Mouse (Mus musculus) liver, postnatal 0 days (tissue): ENCODE measurements around the gene Pcgf6. TPM values are rescaled to one million over a fixed set of nuclear protein-coding genes. Genes with fewer than 3 reads are reported as not detected.
A peak's percentile ranks its signal among the peaks of the same experiment; 100 is the strongest.

Source experiments
- ATAC-seq: fragments of 200-750 bp; cut with Nextera tagmentation; 2 replicates; pipeline ENCODE4 v1.8.0; 2017; ENCODE audit warnings: mild to moderate bottlenecking, moderate library complexity
- DNase-seq: peaks from one replicate; pipeline ENCODE4 v3.0.0-alpha.2; 2016
- H3K27ac ChIP-seq: fragments of 300-500 bp; sonication (generic); 2 replicates; pipeline ENCODE4 v1.5.1; 2014; ENCODE audit warnings: antibody characterized with exemption, moderate library complexity, mild to moderate bottlenecking, low read depth
- H3K27me3 ChIP-seq: fragments of 300-500 bp; sonication (generic); 2 replicates; pipeline ENCODE4 v1.6.1; 2014; ENCODE audit warnings: low read length, control low read depth, mixed read lengths; ENCODE audit not compliant: insufficient read depth
- H3K36me3 ChIP-seq: fragments of 300-500 bp; sonication (generic); replicated peaks from 2 replicates; pipeline ENCODE4 v1.6.1; 2014; ENCODE audit warnings: mild to moderate bottlenecking, control low read depth, low read length, moderate library complexity, mixed read lengths; ENCODE audit not compliant: insufficient read depth
- H3K4me1 ChIP-seq: fragments of 300-500 bp; sonication (generic); 2 replicates; pipeline ENCODE4 v1.6.1; 2014; ENCODE audit warnings: antibody characterized with exemption, mild to moderate bottlenecking, control low read depth; ENCODE audit not compliant: insufficient read depth
- H3K4me2 ChIP-seq: fragments of 300-500 bp; sonication (generic); 2 replicates; pipeline ENCODE4 v1.6.1; 2014; ENCODE audit warnings: low read depth, mild to moderate bottlenecking, low read length, moderate library complexity, mixed read lengths
- H3K4me3 ChIP-seq: fragments of 300-500 bp; sonication (generic); 2 replicates; pipeline ENCODE4 v1.5.1; 2014; ENCODE audit warnings: low read depth, low read length
- H3K9ac ChIP-seq: fragments of 300-500 bp; sonication (generic); replicated peaks from 2 replicates; pipeline ENCODE4 v1.6.1; 2014; ENCODE audit warnings: mild to moderate bottlenecking, moderate library complexity
- H3K9me3 ChIP-seq: fragments of 300-500 bp; sonication (generic); 2 replicates; pipeline ENCODE4 v1.6.1; 2016; ENCODE audit warnings: mild to moderate bottlenecking, control low read depth, low read length, mixed read lengths
- CTCF ChIP-seq: sonication (generic); IDR thresholded peaks from 2 replicates; pipeline ENCODE4 v1.5.1; 2016; ENCODE audit warnings: antibody characterized with exemption, low read depth
- EP300 ChIP-seq: IDR thresholded peaks from 2 replicates; pipeline ENCODE4 v1.6.1; 2016; ENCODE audit warnings: antibody characterized with exemption, low read depth, mild to moderate bottlenecking
- WGBS: fragments of 180-500 bp; shearing (Covaris S2); extraction: QIAGEN DNeasy Blood & Tissue Kit; methylation state at CpG from one replicate; pipeline ENCODE4 v1.1.7; 2014; ENCODE audit not compliant: insufficient replicate concordance; 5-methylcytosine and 5-hydroxymethylcytosine counted together
- polyA plus RNA-seq: library from polyadenylated mRNA; unstranded; fragments of >200 nt; fragmentation: Nextera tagmentation; extraction: Ambion mirVana; gene quantifications from 2 replicates; pipeline ENCODE4 v1.2.1, GENCODE M21; 2015

Pcgf6 gene
- polyA plus RNA-seq = 7.7 and 8.0 TPM in 2 replicates

DNA sequence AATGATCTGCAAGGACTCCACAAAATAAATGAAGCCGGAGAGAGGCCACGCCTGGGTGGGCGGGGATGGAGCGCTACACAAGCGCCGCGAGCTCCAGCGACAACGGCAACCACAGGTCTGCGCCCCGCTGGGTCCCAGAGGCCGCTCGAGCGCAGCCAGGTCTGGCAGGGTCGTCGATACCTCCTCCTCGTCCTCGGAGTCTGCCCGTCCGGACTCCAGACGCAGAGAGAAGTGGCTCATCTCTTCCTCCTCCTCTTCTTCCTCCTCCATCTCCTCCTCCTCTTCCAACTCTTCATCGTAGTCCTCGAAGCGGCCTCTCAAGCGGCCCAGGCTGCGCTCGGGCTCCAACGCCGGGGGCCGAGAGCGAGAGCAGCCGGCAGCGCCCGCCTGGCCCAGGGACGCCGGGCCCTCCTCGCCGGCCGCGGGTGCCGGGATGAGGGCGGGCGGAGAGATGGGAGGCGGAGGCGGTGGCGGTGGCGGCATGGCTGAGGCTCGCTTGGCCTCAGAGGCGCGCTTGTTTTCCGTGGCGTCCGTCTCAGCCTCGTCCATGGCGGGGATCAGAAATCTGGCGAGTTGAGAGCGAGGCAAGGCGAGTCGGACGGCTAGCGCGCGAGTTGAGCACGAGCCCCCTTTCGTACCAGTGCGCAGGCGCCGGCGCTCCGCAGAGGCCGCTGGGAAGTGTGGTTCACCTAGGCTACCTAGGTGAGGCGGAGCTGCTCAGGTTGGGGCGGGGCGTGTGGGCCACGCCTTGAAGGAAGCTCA is at the start of gene Pcgf6:
TSS of gene Pcgf6 (minus strand) at position 636 of the 762 bp plus-strand sequence.
- H3K36me3 ChIP-seq = 0 out of 2 replicates have a peak, but pooled peaks cover 7% of the 10 kb centered on the region
- DNase-seq (peak; percentile 85), ATAC-seq (peak; percentile 82)
- H3K4me3 ChIP-seq = peak within 1 kb of the TSS; percentile 84
- peaks cover 15% of the 10 kb centered on the region for H3K4me1 ChIP-seq
- TF ChIP-seq EP300 = no peak
- TF ChIP-seq CTCF = no peak
- H3K27ac ChIP-seq = peak within 1 kb of the TSS; percentile 85
- H3K27me3 ChIP-seq = no peaks in the 10 kb centered on the region
- WGBS = under 1% methylated on average over 63 of the region's 75 CpGs
- H3K9me3 ChIP-seq = no peaks in the 10 kb centered on the region
- H3K4me2 ChIP-seq = peak within 1 kb of the TSS; percentile 97
- H3K9ac ChIP-seq = peak within 1 kb of the TSS; percentile 83

DNA sequence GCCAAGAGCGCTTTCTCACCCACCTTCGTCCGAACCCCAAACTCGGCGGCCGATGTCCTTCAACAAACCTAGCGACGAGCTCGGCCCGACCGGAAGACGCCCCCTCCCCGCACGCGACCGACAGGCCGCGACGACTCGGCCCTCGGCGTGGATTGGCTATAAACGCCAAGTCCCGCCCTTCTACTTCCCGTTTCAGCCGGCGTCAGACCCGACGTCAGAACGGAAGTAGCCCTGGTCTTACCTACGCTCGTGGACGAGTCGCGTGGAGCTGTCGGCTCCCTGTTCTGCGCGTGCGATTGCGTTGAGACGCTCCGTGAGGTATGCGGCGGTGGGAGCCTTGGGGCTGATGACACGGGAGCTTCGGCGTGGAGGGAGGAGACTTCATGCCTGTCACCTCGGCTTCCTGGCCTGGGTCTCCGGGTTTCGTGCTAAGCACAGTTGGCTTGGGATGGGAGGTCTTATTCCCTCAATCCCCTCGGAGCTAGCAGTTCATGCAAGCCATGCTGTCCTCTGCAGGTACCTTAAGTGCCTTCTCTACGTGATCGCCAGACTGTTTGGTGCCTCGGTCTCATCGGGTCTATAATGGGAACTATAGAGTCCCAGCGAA is 39.9 kb upstream of the Pcgf6 start, which contains the start of the genes Usmg5 and Pdcd11:
TSS of gene Usmg5 (minus strand) at position 98 of the 607 bp plus-strand sequence.
TSS of gene Pdcd11 (plus strand) at position 219 of the 607 bp plus-strand sequence.
- peak within 1 kb of the TSS; percentile 95 for H3K4me2 ChIP-seq
- DNase-seq (peak; percentile 96), ATAC-seq (peak; percentile 99)
- no peaks in the 10 kb centered on the region for H3K27me3 ChIP-seq
- peak within 1 kb of the TSS; percentile 92 for H3K27ac ChIP-seq
- H3K36me3 ChIP-seq = peaks cover 22% of the 10 kb centered on the region
- peaks cover 7% of the 10 kb centered on the region; the same call in 1 of the 2 replicates for H3K4me1 ChIP-seq
- under 1% methylated on average over 56 of the region's 56 CpGs for WGBS
- peak within 1 kb of the TSS; percentile 74 for H3K4me3 ChIP-seq
- H3K9ac ChIP-seq = peak within 1 kb of the TSS; percentile 88
- no peaks in the 10 kb centered on the region for H3K9me3 ChIP-seq
- no peak for TF ChIP-seq CTCF
- TF ChIP-seq EP300 = no peak

DNA sequence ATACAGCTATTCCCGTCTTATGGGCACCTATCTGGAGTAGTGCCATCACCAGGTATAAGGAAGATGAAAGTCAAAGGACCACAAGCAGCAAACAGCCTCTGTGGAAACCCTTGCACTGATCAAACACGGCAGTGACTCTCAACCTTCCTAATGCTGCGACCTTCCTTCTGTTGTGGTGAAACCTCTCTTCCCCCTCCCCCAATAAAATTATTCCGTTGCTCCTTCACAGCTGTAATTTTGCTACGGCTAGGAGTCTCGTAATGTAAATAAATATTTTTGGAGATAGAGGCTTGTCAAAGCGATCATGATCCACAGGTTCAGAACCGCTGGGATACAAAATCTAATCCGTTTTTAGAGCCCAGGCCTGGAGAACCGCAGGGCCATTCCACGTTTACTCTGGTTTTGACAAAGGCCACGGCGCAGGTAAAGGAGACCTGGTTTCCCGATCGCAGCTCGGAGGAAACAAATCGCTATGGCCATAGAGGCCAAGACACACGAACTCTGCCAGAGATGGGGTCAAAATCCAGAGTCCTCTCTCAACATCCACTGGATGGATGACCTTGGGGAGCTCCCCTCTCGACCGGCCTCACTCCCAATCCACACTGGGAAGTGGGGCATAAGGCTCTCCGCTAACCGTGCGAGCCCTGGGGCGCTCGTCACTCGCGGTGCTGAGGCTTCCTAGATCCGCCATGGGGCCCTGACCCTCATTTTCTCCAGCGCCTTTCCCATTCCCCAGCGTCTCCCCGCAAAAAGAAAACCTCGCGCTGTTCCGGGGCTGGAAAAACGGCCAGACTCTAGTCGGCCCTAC is 39.2 kb upstream of the Pcgf6 start:
- WGBS = 1% methylated on average over 36 of the region's 36 CpGs
- TF ChIP-seq CTCF = no peak
- no peak for TF ChIP-seq EP300
- no peaks in the 10 kb centered on the region for H3K9me3 ChIP-seq
- H3K4me2 ChIP-seq = peak overlapping the region; percentile 95
- peak overlapping the region; percentile 74 for H3K4me3 ChIP-seq
- H3K27me3 ChIP-seq = no peaks in the 10 kb centered on the region
- peaks cover 19% of the 10 kb centered on the region for H3K36me3 ChIP-seq
- peak overlapping the region; percentile 92 for H3K27ac ChIP-seq
- ATAC-seq (peak; percentile 67), DNase-seq (no peak)
- H3K9ac ChIP-seq = peak overlapping the region; percentile 88
- H3K4me1 ChIP-seq = peaks cover 7% of the 10 kb centered on the region; the same call in 1 of the 2 replicates

DNA sequence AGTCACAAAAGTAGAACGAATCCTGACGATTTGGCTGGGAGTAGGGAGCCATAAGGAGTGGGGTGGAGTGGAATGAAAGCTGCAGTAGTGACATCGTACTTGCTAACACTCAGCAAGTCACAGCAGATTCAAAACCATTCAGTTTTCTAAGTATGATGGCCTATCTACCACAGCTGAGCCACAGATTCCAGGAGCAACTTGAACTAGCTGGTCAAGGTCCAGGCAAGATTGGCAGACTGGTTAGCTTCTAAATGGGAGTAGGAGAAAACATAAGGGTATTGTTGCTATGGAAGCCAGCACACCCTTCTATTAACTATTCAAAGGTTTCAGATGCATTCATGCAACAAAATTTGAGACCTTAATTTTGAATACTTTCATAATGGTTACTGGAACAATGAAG is 37.5 kb upstream of the Pcgf6 start:
- no peak for ATAC-seq
- Histone ChIP-seq H3K4me3 (no peak overlapping the region), H3K36me3 (peaks cover 24% of the 10 kb centered on the region), H3K9me3 (no peaks in the 10 kb centered on the region), H3K4me2 (peak overlapping the region; percentile 95), H3K4me1 (peaks cover 7% of the 10 kb centered on the region; the same call in 1 of the 2 replicates), H3K27ac (no peak overlapping the region), H3K27me3 (no peaks in the 10 kb centered on the region), H3K9ac (no peak overlapping the region)
- DNase-seq = no peak
- TF ChIP-seq EP300 (no peak), CTCF (no peak)
- 69% methylated on average over 3 of the region's 3 CpGs for WGBS

DNA sequence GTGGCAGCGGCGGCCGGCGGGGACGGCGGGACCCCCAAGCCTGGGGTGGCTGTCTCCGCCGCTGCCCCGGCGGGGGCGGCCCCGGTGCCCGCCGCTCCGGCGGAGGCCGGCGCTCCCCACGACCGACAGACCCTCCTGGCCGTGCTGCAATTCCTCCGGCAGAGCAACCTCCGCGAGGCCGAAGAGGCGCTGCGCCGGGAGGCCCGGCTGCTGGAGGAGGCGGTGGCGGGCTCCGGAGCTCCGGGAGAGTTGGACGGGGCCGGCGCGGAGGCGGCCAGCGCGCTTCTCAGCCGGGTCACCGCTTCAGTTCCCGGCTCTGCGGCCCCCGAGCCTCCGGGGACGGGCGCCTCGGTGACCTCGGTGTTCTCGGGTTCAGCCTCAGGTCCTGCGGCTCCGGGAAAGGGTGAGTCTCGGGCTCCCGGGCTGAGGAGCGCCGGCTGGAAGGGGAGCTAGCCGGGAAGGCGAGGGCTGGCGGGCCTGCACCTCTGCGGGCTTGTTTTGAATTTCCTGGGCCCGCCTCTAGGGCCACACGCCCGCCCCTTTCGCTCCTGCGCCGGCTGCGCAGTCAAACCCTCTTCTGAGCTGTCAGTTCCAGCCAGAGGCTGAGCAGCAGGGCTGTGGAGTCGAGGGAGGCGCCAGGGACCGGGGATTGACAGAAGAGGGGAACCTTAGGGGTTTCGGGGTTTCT is 17.4 kb upstream of the Pcgf6 start:
- H3K9ac ChIP-seq = peak overlapping the region; percentile 93
- peaks cover 23% of the 10 kb centered on the region for H3K36me3 ChIP-seq
- peaks cover 9% of the 10 kb centered on the region for H3K4me1 ChIP-seq
- ATAC-seq = peak; percentile 93
- H3K9me3 ChIP-seq = no peaks in the 10 kb centered on the region
- TF ChIP-seq EP300 = no peak
- TF ChIP-seq CTCF = peak; percentile 42
- H3K27ac ChIP-seq = peak overlapping the region; percentile 88
- H3K4me3 ChIP-seq = peak overlapping the region; percentile 92
- peak; percentile 91 for DNase-seq
- under 1% methylated on average over 30 of the region's 72 CpGs for WGBS
- H3K4me2 ChIP-seq = peak overlapping the region; percentile 83
- no peaks in the 10 kb centered on the region for H3K27me3 ChIP-seq
